Mouse (Mus musculus) 416B (cell line): ENCODE data around the gene Gse1.

Experiments
- DNase-seq: peaks from one replicate; pipeline ENCODE4 v3.0.0; 2011; ENCODE audit warnings: low read depth

The Gse1 gene

DNA sequence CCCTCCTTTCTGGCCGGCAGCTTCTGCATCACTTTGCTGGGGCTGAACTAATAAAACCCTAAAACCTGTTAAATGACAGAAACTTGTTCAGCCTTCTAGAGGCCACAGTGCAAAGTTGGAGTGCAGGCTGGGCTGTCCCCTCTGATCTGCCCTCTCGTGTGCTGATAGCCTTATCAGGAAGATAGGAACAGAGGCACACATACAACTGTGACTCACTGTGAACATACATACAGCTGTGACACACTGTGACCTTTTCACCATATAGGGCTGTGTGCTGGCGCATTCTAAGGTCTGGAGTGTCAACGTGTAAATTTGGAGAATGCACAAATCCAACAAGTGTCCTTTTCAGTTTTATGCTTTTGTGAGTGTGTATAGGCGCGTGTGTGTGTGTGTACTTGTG is 226.1 kb downstream of the Gse1 start:
- no peak for DNase-seq

DNA sequence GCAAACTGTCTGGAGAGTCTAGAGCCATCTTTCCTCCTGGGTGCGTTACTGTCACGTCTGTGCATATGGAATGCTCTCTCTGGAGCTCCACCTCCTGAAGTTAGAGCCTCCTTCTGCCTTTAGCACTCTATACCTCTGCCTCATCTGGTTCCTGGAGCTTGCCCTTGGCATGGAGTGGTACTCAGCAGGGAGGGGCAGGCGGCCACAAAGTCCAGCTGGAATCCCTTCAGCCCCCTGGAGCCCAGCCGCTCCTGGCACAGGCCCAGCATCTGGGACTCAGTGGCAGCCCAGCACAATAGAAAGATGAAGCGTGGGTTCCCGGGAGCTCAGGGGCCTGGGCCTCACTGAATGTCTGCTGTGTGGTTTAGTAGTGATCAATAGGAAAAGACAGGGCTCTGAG is 232.1 kb downstream of the Gse1 start:
- no peak for DNase-seq

GRCm38 (mm10) chr8:120462119-120462551 is 233.9 kb downstream of the Gse1 start:
- DNase-seq = no peak

DNA sequence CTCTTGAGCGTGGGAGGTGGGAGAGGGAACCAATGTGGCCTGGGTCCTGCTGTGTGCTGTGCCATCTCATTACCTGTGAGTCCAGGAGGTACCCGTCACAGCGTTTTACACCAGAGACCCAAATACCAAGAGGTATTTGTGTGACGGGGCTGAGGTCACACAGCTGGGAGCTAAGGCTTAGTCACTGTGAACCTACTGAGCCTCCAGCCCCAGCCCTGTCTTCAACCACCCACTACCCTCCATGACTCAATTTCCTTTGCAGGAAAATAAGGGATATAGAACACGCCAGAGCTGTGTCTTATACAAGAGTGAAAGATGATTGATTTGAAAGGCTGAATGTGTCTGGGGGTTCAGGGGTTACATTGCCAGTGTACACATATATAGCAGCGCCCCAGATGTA is 234.4 kb downstream of the Gse1 start:
- DNase-seq = peak; percentile 56

DNA sequence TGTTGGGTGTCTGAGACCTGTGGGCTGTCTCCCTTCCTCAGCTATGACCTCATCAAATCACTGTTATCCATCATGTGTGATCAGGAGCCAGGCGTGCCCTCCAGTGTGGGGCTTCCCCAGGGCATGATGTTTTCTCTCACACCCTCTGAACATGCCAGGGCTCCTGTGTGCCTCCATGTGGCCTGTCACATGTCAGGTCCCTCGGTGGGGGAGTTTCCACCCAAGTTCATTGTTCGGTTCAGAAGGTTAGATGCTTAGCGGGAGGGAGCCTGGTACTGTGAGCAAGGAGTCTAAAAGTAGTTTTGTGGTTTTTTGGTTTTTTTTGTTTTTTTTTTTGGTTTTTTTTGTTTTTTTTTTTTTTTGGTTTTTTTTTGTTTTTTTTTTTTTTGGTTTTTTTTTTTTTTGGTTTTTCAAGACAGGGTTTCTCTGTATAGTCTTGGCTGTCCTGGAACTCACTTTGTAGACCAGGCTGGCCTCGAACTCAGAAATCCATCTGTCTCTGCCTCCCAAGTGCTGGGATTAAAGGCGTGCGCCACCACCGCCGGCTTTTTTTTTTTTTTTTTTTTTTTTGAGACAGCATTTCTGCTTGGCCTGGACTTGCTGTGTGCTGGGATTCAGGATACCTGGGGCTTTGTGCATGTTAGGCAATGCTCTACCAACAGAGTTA is 235.8 kb downstream of the Gse1 start:
- DNase-seq = no peak

DNA sequence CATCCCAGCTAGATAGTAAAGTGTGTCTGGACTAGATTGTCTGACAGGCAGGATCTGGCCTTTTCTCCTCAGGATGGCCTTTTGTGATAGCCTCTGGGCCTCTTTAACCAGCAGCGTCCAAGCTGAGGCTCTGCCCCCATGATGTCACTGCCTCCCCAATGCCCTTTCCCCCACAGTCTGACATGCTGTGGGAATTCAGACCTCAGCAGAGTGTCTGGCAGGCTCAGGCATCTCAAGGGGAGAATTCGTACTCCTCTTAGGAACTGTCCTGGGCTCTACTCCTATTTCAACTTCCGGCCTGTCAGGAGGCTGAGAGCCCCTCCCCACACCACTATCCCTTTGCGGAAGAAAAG is 236.3 kb downstream of the Gse1 start:
- DNase-seq = no peak

GRCm38 (mm10) chr8:120465710-120466109 is 237.5 kb downstream of the Gse1 start:
- no peak for DNase-seq

GRCm38 (mm10) chr8:120466266-120466665 is 238.0 kb downstream of the Gse1 start:
- DNase-seq = no peak

DNA sequence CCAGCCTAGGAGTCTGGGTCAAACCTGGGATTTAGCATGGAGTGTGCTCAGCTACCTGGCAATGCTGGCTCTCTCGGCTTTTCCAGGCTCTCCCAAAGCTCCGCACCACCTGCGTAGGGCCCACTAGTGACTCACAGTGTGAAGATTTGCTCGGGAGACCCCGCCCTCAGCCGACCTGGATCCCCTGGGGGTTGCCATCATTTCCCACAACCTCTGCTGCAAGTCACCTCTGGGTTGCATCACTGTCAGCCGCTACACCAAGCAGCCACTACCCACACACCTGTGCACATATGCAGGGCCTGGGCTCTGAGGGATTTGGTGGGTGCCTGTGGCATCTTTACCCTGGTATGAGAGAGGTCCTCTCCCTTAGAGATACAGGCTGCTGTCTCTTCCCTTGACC is 239.3 kb downstream of the Gse1 start:
- DNase-seq = no peak

DNA sequence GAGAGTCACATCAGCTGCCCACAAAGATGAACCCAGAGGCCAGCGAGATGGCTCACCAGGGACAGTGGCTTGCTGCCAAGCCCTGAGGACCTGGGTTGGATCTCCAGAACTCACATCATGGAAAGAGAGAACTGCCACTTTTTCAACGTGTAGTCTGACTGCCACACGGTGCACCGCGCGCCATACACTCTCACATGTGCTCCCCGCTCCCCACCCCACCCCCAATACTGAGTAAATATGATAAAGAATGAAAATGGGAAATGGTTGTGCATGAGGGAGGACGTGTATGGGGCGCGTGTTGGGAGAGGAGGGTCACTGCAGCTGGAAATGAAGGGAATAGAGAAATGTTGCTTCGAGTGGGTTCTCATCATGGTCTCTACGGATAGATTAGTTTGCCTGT is 241.9 kb downstream of the Gse1 start:
- DNase-seq = no peak

DNA sequence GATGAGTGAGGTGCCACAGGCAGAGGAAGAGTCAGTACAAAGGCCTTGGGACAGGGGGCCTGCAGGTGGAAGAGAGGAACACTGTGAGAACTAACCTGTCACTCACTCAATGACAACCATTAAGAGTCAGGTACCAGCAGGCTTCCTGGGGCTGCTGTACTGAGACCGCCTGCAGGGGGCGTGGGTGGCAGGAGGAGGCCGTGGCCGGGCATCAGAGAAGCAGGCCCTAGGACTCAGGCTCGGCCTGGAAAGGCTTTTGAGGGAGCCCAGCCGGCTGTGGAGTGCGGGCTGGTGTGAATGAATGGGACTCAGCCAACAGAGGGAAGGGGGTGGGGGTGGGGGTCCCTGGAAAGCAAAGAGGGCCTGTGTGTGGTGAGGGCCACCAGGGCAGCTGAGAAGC is 242.9 kb downstream of the Gse1 start:
- peak; percentile 62 for DNase-seq

DNA sequence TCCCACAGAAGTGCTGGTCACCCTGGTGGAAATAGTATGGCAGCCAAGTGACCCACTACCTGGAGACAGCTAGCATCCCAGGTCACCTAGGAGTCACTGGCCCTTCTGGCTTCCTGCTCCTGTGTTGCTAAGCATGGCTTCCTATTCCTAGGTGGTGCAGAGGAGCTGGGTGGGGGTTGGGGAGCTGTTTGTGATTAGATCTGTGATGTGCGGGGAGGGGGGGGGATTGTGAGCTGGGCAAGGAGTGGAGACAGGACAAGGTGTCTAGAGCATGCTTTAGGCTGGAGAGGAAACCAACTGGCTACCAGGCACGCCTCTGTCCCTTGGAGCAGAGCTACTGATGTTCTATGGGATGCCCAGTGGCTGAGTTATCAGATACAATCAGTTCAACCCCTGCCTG is 243.5 kb downstream of the Gse1 start:
- DNase-seq = no peak

GRCm38 (mm10) chr8:120472230-120472629 is 244.0 kb downstream of the Gse1 start:
- no peak for DNase-seq

GRCm38 (mm10) chr8:120473729-120474364 is 245.6 kb downstream of the Gse1 start:
- DNase-seq = peak; percentile 81

- peak; percentile 56 for DNase-seq
Measured at GRCm38 (mm10) chr8:120474496-120475235, 246.4 kb downstream of the Gse1 start.

DNA sequence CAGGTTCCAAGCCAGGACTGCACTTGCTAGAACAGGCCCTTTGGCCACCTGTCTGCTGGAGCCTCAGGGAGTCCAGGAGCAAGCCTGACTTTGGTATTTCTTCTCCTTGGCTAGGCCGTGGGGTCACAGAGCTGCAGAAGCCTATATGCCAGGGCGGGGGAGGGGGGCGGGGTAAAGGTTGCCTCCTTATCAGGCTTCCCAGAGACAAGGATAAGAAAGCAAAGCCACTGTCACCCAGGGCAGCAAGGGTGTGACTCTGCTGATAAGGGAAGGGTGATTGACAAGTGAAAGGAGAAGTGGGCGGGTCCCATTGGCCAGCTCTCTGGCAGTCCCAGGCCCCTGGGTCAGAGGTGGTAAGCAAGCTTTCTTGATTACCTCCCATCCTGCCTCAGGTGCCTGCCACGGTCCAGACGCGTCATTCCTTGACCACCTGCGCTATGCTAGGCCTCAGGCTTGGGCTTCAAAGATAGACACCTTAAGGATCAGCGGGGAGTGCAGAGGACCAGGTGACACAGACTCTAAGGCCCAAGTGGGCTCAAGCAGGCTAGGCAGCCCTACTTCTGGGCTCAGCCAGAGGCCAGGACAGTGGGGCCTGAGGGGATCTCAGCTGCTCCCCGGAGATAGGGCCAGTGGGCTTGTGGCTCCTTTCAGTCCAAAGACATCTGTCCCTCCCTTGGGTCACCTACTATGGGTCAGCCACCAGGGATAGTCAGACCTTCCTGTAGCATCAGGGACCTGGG is 247.4 kb downstream of the Gse1 start:
- peak; percentile 99 for DNase-seq

DNA sequence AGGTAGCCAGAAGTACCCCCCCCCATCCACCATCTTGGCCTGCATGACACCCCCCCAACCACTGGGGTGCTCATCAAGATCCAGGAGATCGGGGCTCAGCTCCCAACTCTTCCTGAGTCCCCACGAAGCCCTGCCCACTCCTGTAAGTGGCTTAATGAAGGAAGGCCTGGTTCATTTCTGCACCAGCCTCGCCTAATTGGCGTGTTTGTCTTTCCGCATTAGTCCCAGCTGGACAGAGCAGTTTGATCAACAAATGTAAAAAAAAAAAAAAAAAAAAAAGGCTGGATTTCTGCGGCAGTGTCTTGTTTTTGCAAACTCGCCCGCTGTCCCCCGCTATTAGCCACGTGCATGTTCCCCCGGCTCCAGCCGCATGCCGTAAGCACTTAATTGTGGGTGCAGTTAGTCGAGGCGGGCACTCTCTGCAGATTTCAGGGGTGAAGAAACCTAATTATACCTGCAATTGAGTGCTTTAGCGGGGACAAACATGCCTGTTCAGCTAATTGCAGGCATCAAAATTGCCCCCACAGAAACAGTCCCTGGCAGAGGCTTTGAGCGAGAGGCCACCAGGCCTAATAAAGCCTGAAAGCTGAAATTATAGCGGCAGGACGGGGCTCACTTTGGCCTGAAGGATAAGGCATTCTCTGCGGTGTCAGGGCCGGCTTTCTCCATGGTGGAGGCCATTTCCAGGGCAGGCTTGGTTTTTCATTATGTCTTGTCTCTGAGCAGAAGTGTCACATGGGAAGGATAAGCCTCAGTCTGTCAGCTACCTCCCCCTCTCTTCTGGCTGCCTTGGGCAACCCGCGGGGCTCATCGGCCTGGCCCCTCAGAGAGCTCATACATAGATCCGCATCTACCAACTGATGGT is 248.7 kb downstream of the Gse1 start:
- DNase-seq = no peak

- DNase-seq = no peak
Measured at GRCm38 (mm10) chr8:120478754-120479153, 250.5 kb downstream of the Gse1 start.

GRCm38 (mm10) chr8:120479691-120480090 is 251.4 kb downstream of the Gse1 start:
- peak; percentile 65 for DNase-seq

DNA sequence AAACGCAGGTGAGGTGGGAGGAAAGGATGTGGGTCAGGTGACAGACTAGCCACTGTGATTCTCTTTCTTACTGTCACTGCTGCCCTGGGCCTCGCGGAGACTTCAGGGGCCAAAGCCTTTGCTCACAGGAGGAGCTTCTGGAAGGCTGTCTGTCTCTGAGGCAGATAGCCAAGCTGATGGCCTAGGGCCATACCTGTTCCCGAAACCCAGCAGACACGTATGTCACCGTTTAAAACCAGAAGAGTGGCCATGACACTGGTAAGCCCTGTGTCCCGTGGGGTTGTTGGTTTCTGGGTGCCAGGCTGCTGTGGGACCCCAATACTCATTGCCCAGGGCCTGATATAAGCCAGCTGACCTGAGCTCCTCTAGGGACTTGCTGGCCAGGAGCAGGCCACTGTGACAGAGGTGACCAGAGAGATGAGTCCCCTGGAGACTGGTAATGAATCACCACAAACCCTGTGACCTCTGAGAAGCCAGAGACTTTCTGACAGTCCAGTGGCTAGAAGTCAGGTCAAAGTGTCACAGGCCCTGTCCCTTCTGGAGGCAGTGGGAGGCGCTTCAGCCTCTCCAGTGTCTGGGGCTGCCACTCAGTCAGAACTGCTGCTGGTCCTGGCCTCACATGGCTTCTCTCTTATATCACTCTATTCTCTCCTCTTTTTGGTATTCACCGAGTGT is 253.9 kb downstream of the Gse1 start:
- DNase-seq = no peak

DNA sequence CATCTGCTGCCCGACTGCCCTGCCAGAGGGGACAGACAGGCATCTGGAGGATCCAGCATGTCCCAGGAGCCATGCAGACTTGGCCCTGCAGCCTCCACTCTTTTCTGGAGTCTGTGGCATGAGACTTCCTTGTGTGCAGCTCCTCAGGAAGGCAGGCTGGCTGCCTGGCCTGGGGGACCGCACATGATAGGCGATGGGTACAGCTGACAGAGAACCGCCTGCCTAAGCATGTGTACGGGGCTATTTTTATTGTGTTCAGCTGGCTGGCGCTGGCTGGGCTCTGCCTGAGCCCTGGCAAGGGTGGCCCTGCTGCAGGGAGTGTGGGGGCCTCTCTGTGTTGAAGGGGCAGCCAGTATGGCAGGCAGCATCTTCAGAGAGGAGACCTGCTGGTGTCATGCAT is 256.2 kb downstream of the Gse1 start:
- no peak for DNase-seq
